Comparison of ENCODE assay signal across 9 mouse cellular contexts in the genomic region with DNA sequence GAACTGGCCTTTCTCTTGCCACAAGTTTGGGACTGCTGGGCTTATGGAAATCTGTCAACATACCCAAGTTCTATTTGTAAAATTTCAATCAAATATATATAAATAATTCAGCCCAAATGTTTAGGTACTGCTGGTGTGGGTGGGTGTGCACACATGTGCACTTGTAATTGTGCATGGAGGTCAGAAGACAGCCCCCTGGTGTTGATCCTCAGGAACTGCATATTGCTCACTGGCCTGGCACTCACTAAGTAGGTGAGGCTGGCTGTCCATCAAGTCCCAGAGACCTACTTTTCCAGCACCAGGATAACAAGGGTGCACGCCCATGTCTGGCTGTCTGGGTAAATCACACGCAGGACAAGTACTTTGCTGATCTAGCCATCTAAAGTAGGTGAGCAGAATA.
A peak's percentile ranks its signal among the peaks of the same experiment; 100 is the strongest.
DNase-seq lines count a peak whose midpoint lies in the region; ATAC-seq lines count a peak whose summit lies in the region.
"Had no signal": no experiment of that assay in that cellular context is flagged by ENCODE, and none has a peak within 500 bp of the region (broad histone marks: within the 10 kb centered on the region; RNA-seq: fewer than 3 reads in every experiment).

No protein-coding gene starts in this region.

- H3K36me3 ChIP-seq in hindbrain, embryonic 13.5 days: no peaks in the 10 kb centered on the region
- H3K36me3 ChIP-seq: limb, embryonic 15.5 days had no signal

- no peak overlapping the region for H3K9ac ChIP-seq in hindbrain, embryonic 13.5 days
- H3K9ac ChIP-seq: limb, embryonic 15.5 days had no signal

- peak; percentile 86 for DNase-seq in heart, adult 11 months
- no peak for DNase-seq in heart, postnatal 36 days
- DNase-seq in 3134 (ENCODE audit: extremely low read depth, insufficient read length, low spot score) (peak; percentile 11), R1 (ENCODE audit: low read depth, low spot score) (peak; percentile 80)
- DNase-seq in induced T-regulatory cell, adult 2 months (ENCODE audit: low read depth): peak; percentile 60
- DNase-seq in left cerebral cortex, postnatal 36 days (ENCODE audit: low spot score in 2 of 2): no peak
- DNase-seq in right cerebral cortex, postnatal 36 days (ENCODE audit: low spot score in 2 of 2): no peak

- intact Hi-C loops in heart, postnatal 36 days (cut with DNase I): no loop called here
- intact Hi-C loops in left cerebral cortex, postnatal 36 days (cut with DNase I): no loop called here

- peaks cover 13% of the 10 kb centered on the region for H3K4me1 ChIP-seq in hindbrain, embryonic 13.5 days (replicated peaks)
- H3K4me1 ChIP-seq: limb, embryonic 15.5 days had no signal

- 69% methylated on average over 2 of the region's 2 CpGs for WGBS in hindbrain, embryonic 13.5 days

- ATAC-seq in hindbrain, embryonic 13.5 days (ENCODE audit: low FRiP score): no peak

- H3K4me2 ChIP-seq in hindbrain, embryonic 13.5 days: no peak overlapping the region
- H3K4me2 ChIP-seq: limb, embryonic 15.5 days had no signal

- H3K27ac ChIP-seq in hindbrain, embryonic 13.5 days: no peak overlapping the region
- H3K27ac ChIP-seq: limb, embryonic 15.5 days had no signal

- no peaks in the 10 kb centered on the region for H3K9me3 ChIP-seq in hindbrain, embryonic 13.5 days
- H3K9me3 ChIP-seq: limb, embryonic 15.5 days had no signal

- no peaks in the 10 kb centered on the region for H3K27me3 ChIP-seq in hindbrain, embryonic 13.5 days
- H3K27me3 ChIP-seq: limb, embryonic 15.5 days had no signal

- H3K4me3 ChIP-seq in hindbrain, embryonic 13.5 days: no peak overlapping the region
- H3K4me3 ChIP-seq: limb, embryonic 15.5 days had no signal

Comparison
In these comparisons a context has a peak if more than half of its experiments do, and no peak if none do; other contexts are left out.
1. DNase-seq: peak in heart, adult 11 months (single experiment), 3134 (single experiment), R1 (single experiment) and induced T-regulatory cell, adult 2 months (single experiment); none in heart, postnatal 36 days (0 of 2), left cerebral cortex, postnatal 36 days (0 of 2) and right cerebral cortex, postnatal 36 days (0 of 2).